Mouse (Mus musculus) embryo, embryonic 11.5 days (tissue): ENCODE measurements around the gene Fam49a.
"Not testable (repeated sequence)": the region's sequence is repeated elsewhere in the genome, so short reads cannot be mapped to it uniquely, and the experiment has no call there.

Source experiments
- DNase-seq: peaks from one replicate; pipeline ENCODE4 v3.0.0-alpha.2; 2012; ENCODE audit warnings: low read depth, low spot score

The Fam49a gene

GRCm38 (mm10) chr12:12261987-12262971 lies at the start of gene Fam49a:
Gene Fam49a (plus strand): TSS chr12:12262139.
- peak; percentile 42 for DNase-seq

- no peak for DNase-seq
These were observed 48.4 kb upstream of the Fam49a start for GRCm38 (mm10) chr12:12213536-12213935.

- DNase-seq: no peak
These were observed 43.0 kb upstream of the Fam49a start for GRCm38 (mm10) chr12:12218947-12219346.

GRCm38 (mm10) chr12:12220755-12221496 lies 41.0 kb upstream of the Fam49a start:
- DNase-seq: no peak

- DNase-seq: no peak
These were observed 39.2 kb upstream of the Fam49a start for GRCm38 (mm10) chr12:12222585-12223290.

- no peak for DNase-seq
These were observed 38.6 kb upstream of the Fam49a start for GRCm38 (mm10) chr12:12223336-12223735.

GRCm38 (mm10) chr12:12225706-12226105 lies 36.2 kb upstream of the Fam49a start:
- no peak for DNase-seq

GRCm38 (mm10) chr12:12227594-12227993 lies 34.3 kb upstream of the Fam49a start:
- no peak for DNase-seq

- no peak for DNase-seq
These were observed 31.8 kb upstream of the Fam49a start for GRCm38 (mm10) chr12:12230031-12230557.

- DNase-seq: no peak
These were observed 29.8 kb upstream of the Fam49a start for GRCm38 (mm10) chr12:12232097-12232496.

GRCm38 (mm10) chr12:12236978-12237377 lies 25.0 kb upstream of the Fam49a start:
- DNase-seq: peak; percentile 17

GRCm38 (mm10) chr12:12239502-12239901 lies 22.4 kb upstream of the Fam49a start:
- DNase-seq: no peak

- no peak for DNase-seq
These were observed 18.8 kb upstream of the Fam49a start for GRCm38 (mm10) chr12:12243148-12243547.

- DNase-seq: not testable (repeated sequence)
These were observed 14.9 kb upstream of the Fam49a start for GRCm38 (mm10) chr12:12247023-12247422.

- no peak for DNase-seq
These were observed 12.4 kb upstream of the Fam49a start for GRCm38 (mm10) chr12:12249521-12249920.

GRCm38 (mm10) chr12:12253526-12253925 lies 8.4 kb upstream of the Fam49a start:
- no peak for DNase-seq

- DNase-seq: no peak
These were observed 7.8 kb upstream of the Fam49a start for GRCm38 (mm10) chr12:12254139-12254538.

- no peak for DNase-seq
These were observed 669 bp upstream of the Fam49a start for GRCm38 (mm10) chr12:12260979-12261960.

- no peak for DNase-seq
These were observed 1.4 kb downstream of the Fam49a start for GRCm38 (mm10) chr12:12263371-12263791.

GRCm38 (mm10) chr12:12264151-12264550 lies 2.2 kb downstream of the Fam49a start:
- DNase-seq: no peak
